Mouse (Mus musculus): ENCODE measurements at regions not wholly inside any gene's neighbourhood (a gene's known extent, or its start where the extent isn't known, plus 50 kb on each side); places are given as distances from the start of the nearest gene placed in this dataset.

- WGBS: 76% methylated on average over 6 of the region's 6 CpGs
- no peak overlapping the region for H3K4me2 ChIP-seq (ENCODE audit: low read depth, low read length, severe bottlenecking)
- H3K9me3 ChIP-seq (ENCODE audit: control insufficient read depth, low read length): no peaks in the 10 kb centered on the region
- no peak overlapping the region for H3K4me3 ChIP-seq (ENCODE audit: low read depth, low read length)
- no peak overlapping the region for H3K27ac ChIP-seq (ENCODE audit: low read depth, low read length)
- no peaks in the 10 kb centered on the region for H3K36me3 ChIP-seq (ENCODE audit: control insufficient read depth, insufficient read depth, low read length)
- ATAC-seq (replicated peaks; ENCODE audit: low FRiP score) (no peak), DNase-seq (ENCODE audit: low spot score) (no peak)
- H3K27me3 ChIP-seq (ENCODE audit: control insufficient read depth, insufficient read depth, low read length): no peaks in the 10 kb centered on the region
- H3K9ac ChIP-seq (ENCODE audit: low read length): no peak overlapping the region
- no peaks in the 10 kb centered on the region for H3K4me1 ChIP-seq (replicated peaks; ENCODE audit: control insufficient read depth, insufficient read depth, low read length)
Measured at GRCm38 (mm10) chr1:23491041-23491440, 93.5 kb upstream of the Ogfrl1 start.

GRCm38 (mm10) chr1:23492981-23493380 lies 95.4 kb upstream of the Ogfrl1 start:
- no peak overlapping the region for H3K27ac ChIP-seq (ENCODE audit: low read depth, low read length)

GRCm38 (mm10) chr1:23495412-23495811 lies 97.8 kb upstream of the Ogfrl1 start:
- no peak overlapping the region for H3K4me3 ChIP-seq (ENCODE audit: low read depth, low read length)
- no peak overlapping the region for H3K4me2 ChIP-seq (ENCODE audit: low read depth, low read length, severe bottlenecking)
- 53% methylated on average over 4 of the region's 4 CpGs for WGBS
- H3K36me3 ChIP-seq (ENCODE audit: control insufficient read depth, insufficient read depth, low read length): no peaks in the 10 kb centered on the region
- no peak overlapping the region for H3K9ac ChIP-seq (ENCODE audit: low read length)
- no peaks in the 10 kb centered on the region for H3K9me3 ChIP-seq (ENCODE audit: control insufficient read depth, low read length)
- H3K27me3 ChIP-seq (ENCODE audit: control insufficient read depth, insufficient read depth, low read length): no peaks in the 10 kb centered on the region
- H3K4me1 ChIP-seq (replicated peaks; ENCODE audit: control insufficient read depth, insufficient read depth, low read length): no peaks in the 10 kb centered on the region
- DNase-seq (ENCODE audit: low spot score): no peak
- H3K27ac ChIP-seq (ENCODE audit: low read depth, low read length): no peak overlapping the region
- ATAC-seq (replicated peaks; ENCODE audit: low FRiP score): no peak

More at GRCm38 (mm10) chr1:23492981-23493380, 95.4 kb upstream of the Ogfrl1 start:
- Histone ChIP-seq H3K9ac (ENCODE audit: low read length) (no peak overlapping the region), H3K9me3 (ENCODE audit: control insufficient read depth, low read length) (no peaks in the 10 kb centered on the region), H3K4me2 (ENCODE audit: low read depth, low read length, severe bottlenecking) (no peak overlapping the region), H3K4me1 (replicated peaks; ENCODE audit: control insufficient read depth, insufficient read depth, low read length) (no peaks in the 10 kb centered on the region), H3K4me3 (ENCODE audit: low read depth, low read length) (no peak overlapping the region), H3K27me3 (ENCODE audit: control insufficient read depth, insufficient read depth, low read length) (no peaks in the 10 kb centered on the region), H3K36me3 (ENCODE audit: control insufficient read depth, insufficient read depth, low read length) (no peaks in the 10 kb centered on the region)
- DNase-seq (ENCODE audit: low spot score): no peak
- ATAC-seq (replicated peaks; ENCODE audit: low FRiP score): no peak

GRCm38 (mm10) chr1:23520113-23520512 lies 122.5 kb upstream of the Ogfrl1 start:
- 19% methylated on average over 2 of the region's 2 CpGs for WGBS
- no peak overlapping the region for H3K4me3 ChIP-seq (ENCODE audit: low read depth, low read length)
- no peaks in the 10 kb centered on the region for H3K9me3 ChIP-seq (ENCODE audit: control insufficient read depth, low read length)
- no peaks in the 10 kb centered on the region for H3K36me3 ChIP-seq (ENCODE audit: control insufficient read depth, insufficient read depth, low read length)
- ATAC-seq (replicated peaks; ENCODE audit: low FRiP score) (no peak), DNase-seq (ENCODE audit: low spot score) (no peak)
- H3K27me3 ChIP-seq (ENCODE audit: control insufficient read depth, insufficient read depth, low read length): no peaks in the 10 kb centered on the region
- no peak overlapping the region for H3K27ac ChIP-seq (ENCODE audit: low read depth, low read length)
- no peak overlapping the region for H3K9ac ChIP-seq (ENCODE audit: low read length)
- no peak overlapping the region for H3K4me2 ChIP-seq (ENCODE audit: low read depth, low read length, severe bottlenecking)
- H3K4me1 ChIP-seq (replicated peaks; ENCODE audit: control insufficient read depth, insufficient read depth, low read length): no peaks in the 10 kb centered on the region

GRCm38 (mm10) chr1:23532659-23533058 lies 135.1 kb upstream of the Ogfrl1 start:
- Histone ChIP-seq H3K4me3 (ENCODE audit: low read depth, low read length) (no peak overlapping the region), H3K27ac (ENCODE audit: low read depth, low read length) (no peak overlapping the region), H3K9ac (ENCODE audit: low read length) (no peak overlapping the region), H3K27me3 (ENCODE audit: control insufficient read depth, insufficient read depth, low read length) (no peaks in the 10 kb centered on the region), H3K36me3 (ENCODE audit: control insufficient read depth, insufficient read depth, low read length) (no peaks in the 10 kb centered on the region), H3K9me3 (ENCODE audit: control insufficient read depth, low read length) (no peaks in the 10 kb centered on the region), H3K4me2 (ENCODE audit: low read depth, low read length, severe bottlenecking) (no peak overlapping the region), H3K4me1 (replicated peaks; ENCODE audit: control insufficient read depth, insufficient read depth, low read length) (no peaks in the 10 kb centered on the region)
- DNase-seq (ENCODE audit: low spot score): no peak
- ATAC-seq (replicated peaks; ENCODE audit: low FRiP score): no peak
- 81% methylated on average over 3 of the region's 3 CpGs for WGBS

GRCm38 (mm10) chr1:23536621-23537020 lies 139.0 kb upstream of the Ogfrl1 start:
- 79% methylated on average over 10 of the region's 10 CpGs for WGBS
- ATAC-seq (replicated peaks; ENCODE audit: low FRiP score): no peak
- no peak overlapping the region for H3K27ac ChIP-seq (ENCODE audit: low read depth, low read length)
- H3K4me3 ChIP-seq (ENCODE audit: low read depth, low read length): no peak overlapping the region
- no peaks in the 10 kb centered on the region for H3K27me3 ChIP-seq (ENCODE audit: control insufficient read depth, insufficient read depth, low read length)
- H3K9me3 ChIP-seq (ENCODE audit: control insufficient read depth, low read length): no peaks in the 10 kb centered on the region
- H3K4me1 ChIP-seq (replicated peaks; ENCODE audit: control insufficient read depth, insufficient read depth, low read length): no peaks in the 10 kb centered on the region
- no peaks in the 10 kb centered on the region for H3K36me3 ChIP-seq (ENCODE audit: control insufficient read depth, insufficient read depth, low read length)
- no peak overlapping the region for H3K4me2 ChIP-seq (ENCODE audit: low read depth, low read length, severe bottlenecking)
- no peak for DNase-seq (ENCODE audit: low spot score)
- no peak overlapping the region for H3K9ac ChIP-seq (ENCODE audit: low read length)

GRCm38 (mm10) chr1:23538419-23538818 lies 140.8 kb upstream of the Ogfrl1 start:
- Histone ChIP-seq H3K9ac (ENCODE audit: low read length) (no peak overlapping the region), H3K4me3 (ENCODE audit: low read depth, low read length) (no peak overlapping the region), H3K4me2 (ENCODE audit: low read depth, low read length, severe bottlenecking) (no peak overlapping the region), H3K27me3 (ENCODE audit: control insufficient read depth, insufficient read depth, low read length) (no peaks in the 10 kb centered on the region), H3K27ac (ENCODE audit: low read depth, low read length) (no peak overlapping the region), H3K36me3 (ENCODE audit: control insufficient read depth, insufficient read depth, low read length) (no peaks in the 10 kb centered on the region), H3K4me1 (replicated peaks; ENCODE audit: control insufficient read depth, insufficient read depth, low read length) (no peaks in the 10 kb centered on the region), H3K9me3 (ENCODE audit: control insufficient read depth, low read length) (no peaks in the 10 kb centered on the region)
- 42% methylated on average over 6 of the region's 6 CpGs for WGBS
- ATAC-seq (replicated peaks; ENCODE audit: low FRiP score) (no peak), DNase-seq (ENCODE audit: low spot score) (no peak)

GRCm38 (mm10) chr1:23540594-23540993 lies 143.0 kb upstream of the Ogfrl1 start:
- no peak for DNase-seq (ENCODE audit: low spot score)
- H3K27me3 ChIP-seq (ENCODE audit: control insufficient read depth, insufficient read depth, low read length): no peaks in the 10 kb centered on the region
- ATAC-seq (replicated peaks; ENCODE audit: low FRiP score): no peak
- H3K4me3 ChIP-seq (ENCODE audit: low read depth, low read length): no peak overlapping the region
- 88% methylated on average over 7 of the region's 7 CpGs for WGBS
- H3K4me2 ChIP-seq (ENCODE audit: low read depth, low read length, severe bottlenecking): no peak overlapping the region
- no peaks in the 10 kb centered on the region for H3K4me1 ChIP-seq (replicated peaks; ENCODE audit: control insufficient read depth, insufficient read depth, low read length)
- no peaks in the 10 kb centered on the region for H3K9me3 ChIP-seq (ENCODE audit: control insufficient read depth, low read length)
- no peaks in the 10 kb centered on the region for H3K36me3 ChIP-seq (ENCODE audit: control insufficient read depth, insufficient read depth, low read length)
- H3K9ac ChIP-seq (ENCODE audit: low read length): no peak overlapping the region
- no peak overlapping the region for H3K27ac ChIP-seq (ENCODE audit: low read depth, low read length)

GRCm38 (mm10) chr1:23555794-23556193 lies 158.2 kb upstream of the Ogfrl1 start:
- DNase-seq (ENCODE audit: low spot score): no peak
- Histone ChIP-seq H3K27ac (ENCODE audit: low read depth, low read length) (no peak overlapping the region), H3K4me1 (replicated peaks; ENCODE audit: control insufficient read depth, insufficient read depth, low read length) (no peaks in the 10 kb centered on the region), H3K36me3 (ENCODE audit: control insufficient read depth, insufficient read depth, low read length) (no peaks in the 10 kb centered on the region), H3K9me3 (ENCODE audit: control insufficient read depth, low read length) (no peaks in the 10 kb centered on the region), H3K4me2 (ENCODE audit: low read depth, low read length, severe bottlenecking) (no peak overlapping the region), H3K27me3 (ENCODE audit: control insufficient read depth, insufficient read depth, low read length) (no peaks in the 10 kb centered on the region), H3K4me3 (ENCODE audit: low read depth, low read length) (no peak overlapping the region), H3K9ac (ENCODE audit: low read length) (no peak overlapping the region)
- WGBS: 90% methylated on average over 3 of the region's 3 CpGs
- no peak for ATAC-seq (replicated peaks; ENCODE audit: low FRiP score)

Data from forebrain, embryonic 11.5 days (tissue).